Mouse (Mus musculus) spleen, adult 2 months (tissue): ENCODE measurements around the gene Foxe3. TPM values are rescaled to one million over a fixed set of nuclear protein-coding genes. Genes with fewer than 3 reads are reported as not detected.
"Not testable (repeated sequence)": the region's sequence is repeated elsewhere in the genome, so short reads cannot be mapped to it uniquely, and the experiment has no call there.

Experiments used
- DNase-seq, 2 experiments: peaks; one replicate each; pipeline versions ENCODE4 v3.0.0 to v3.0.0-alpha.2; 2012 to 2021; ENCODE audit warnings: low spot score in 2 of 2, low read depth in 1 of 2
- H3K27ac ChIP-seq: fragments of 200-500 bp; 2 replicates; pipeline ENCODE4 v1.5.1; 2012; ENCODE audit warnings: low read length, inconsistent platforms; ENCODE audit not compliant: insufficient read depth
- H3K27me3 ChIP-seq: fragments of 200-500 bp; 2 replicates; pipeline ENCODE4 v1.6.1; 2012; ENCODE audit warnings: mild to moderate bottlenecking, moderate library complexity, low read length, inconsistent platforms; ENCODE audit not compliant: control insufficient read depth, insufficient read depth
- H3K36me3 ChIP-seq: fragments of 200-500 bp; 2 replicates; pipeline ENCODE4 v1.6.1; 2012; ENCODE audit warnings: mild to moderate bottlenecking, low read length, inconsistent platforms; ENCODE audit not compliant: control insufficient read depth, insufficient read depth
- H3K4me1 ChIP-seq: fragments of 200-500 bp; 2 replicates; pipeline ENCODE4 v1.6.1; 2011; ENCODE audit warnings: inconsistent platforms; ENCODE audit not compliant: control insufficient read depth, insufficient read depth, insufficient read length
- H3K4me3 ChIP-seq: fragments of 200-500 bp; 2 replicates; pipeline ENCODE4 v1.5.1; 2011; ENCODE audit warnings: mild to moderate bottlenecking, inconsistent platforms; ENCODE audit not compliant: insufficient read depth, insufficient read length; ENCODE audit errors: extremely low read depth
- CTCF ChIP-seq: fragments of 200-500 bp; IDR thresholded peaks from 2 replicates; pipeline ENCODE4 v1.5.1; 2011; ENCODE audit warnings: mild to moderate bottlenecking, inconsistent platforms; ENCODE audit not compliant: insufficient read depth, insufficient read length, insufficient replicate concordance; ENCODE audit errors: extremely low read depth
- POLR2A ChIP-seq: fragments of 200-500 bp; IDR thresholded peaks from 2 replicates; pipeline ENCODE4 v1.6.1; 2011; ENCODE audit warnings: low read depth, low read length, inconsistent platforms
- WGBS: fragments of 180-500 bp; shearing (Covaris S2); methylation state at CpG from one replicate; pipeline ENCODE4 v1.1.7; 2018; 5-methylcytosine and 5-hydroxymethylcytosine counted together
- polyA plus RNA-seq: library from polyadenylated mRNA; depleted of rRNA; stranded (reverse); fragments of >200 nt; gene quantifications from 2 replicates; pipeline ENCODE4 v1.2.3, GENCODE M21; 2012; rRNA removed

Foxe3 gene
- not detected in 2 replicates for polyA plus RNA-seq

DNA sequence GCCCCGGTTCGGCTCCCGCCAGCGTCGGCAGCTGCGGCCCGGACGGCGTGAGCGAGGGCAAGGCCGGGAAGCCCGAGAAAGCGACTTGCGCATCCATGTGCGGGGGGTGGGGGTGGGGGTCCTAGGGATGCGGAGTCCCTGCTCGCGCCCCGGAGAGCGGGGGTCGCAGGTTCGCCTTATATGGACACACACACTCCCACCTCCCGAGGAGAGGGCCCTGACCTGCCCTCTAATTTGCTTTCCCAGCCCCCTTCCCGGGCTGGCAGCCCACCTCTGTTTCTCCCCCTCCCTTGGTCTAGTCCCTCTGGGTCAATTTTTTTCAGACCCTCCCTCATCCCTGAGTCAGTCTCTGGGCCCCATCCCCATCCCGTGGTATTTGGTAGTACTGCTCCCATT lies at the start of gene Foxe3:
Gene Foxe3 (minus strand): TSS at position 97 of the 396 bp plus-strand sequence.
- H3K36me3 ChIP-seq, result no peaks in the 10 kb centered on the region
- 7% methylated on average over 25 of the region's 25 CpGs for WGBS
- peaks cover 17% of the 10 kb centered on the region for H3K27me3 ChIP-seq
- peaks cover 8% of the 10 kb centered on the region; the same call in 1 of the 2 replicates for H3K4me1 ChIP-seq
- H3K27ac ChIP-seq, result no peak within 1 kb of the TSS
- DNase-seq, result no peak
- peak within 1 kb of the TSS; percentile 31; the same call in 1 of the 2 replicates for H3K4me3 ChIP-seq
- TF ChIP-seq POLR2A (no peak), CTCF (no peak)

DNA sequence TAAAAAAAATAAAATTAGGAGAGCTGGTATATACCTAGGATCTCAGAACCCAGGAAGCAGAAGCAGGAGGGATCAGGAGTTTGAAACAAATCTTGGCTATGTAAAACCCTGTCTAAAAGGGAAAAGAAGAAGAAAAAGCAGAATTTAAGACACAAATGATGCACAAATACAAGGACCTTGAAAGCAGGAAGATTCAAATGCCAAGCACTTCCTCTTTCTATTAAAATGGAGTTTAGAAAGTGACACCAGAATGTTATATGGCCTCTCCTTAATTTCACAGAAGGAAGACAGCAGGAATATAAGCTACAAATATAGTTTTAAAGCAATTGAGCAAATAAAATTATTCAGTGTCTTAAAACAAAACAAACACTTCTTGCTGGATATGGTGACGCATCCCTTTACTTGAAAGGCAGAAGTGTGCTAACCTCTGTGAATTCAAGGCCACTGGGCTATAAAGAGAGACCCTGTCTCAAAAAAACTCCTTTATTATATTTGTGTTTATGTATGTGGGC lies 47.5 kb upstream of the Foxe3 start:
- Histone ChIP-seq H3K4me1 (peaks cover 2% of the 10 kb centered on the region; the same call in 1 of the 2 replicates), H3K27ac (no peak overlapping the region), H3K4me3 (no peak overlapping the region), H3K27me3 (no peaks in the 10 kb centered on the region), H3K36me3 (no peaks in the 10 kb centered on the region)
- no peak for DNase-seq
- WGBS, result 77% methylated on average over 1 of the region's 1 CpGs
- no peak for TF ChIP-seq CTCF

DNA sequence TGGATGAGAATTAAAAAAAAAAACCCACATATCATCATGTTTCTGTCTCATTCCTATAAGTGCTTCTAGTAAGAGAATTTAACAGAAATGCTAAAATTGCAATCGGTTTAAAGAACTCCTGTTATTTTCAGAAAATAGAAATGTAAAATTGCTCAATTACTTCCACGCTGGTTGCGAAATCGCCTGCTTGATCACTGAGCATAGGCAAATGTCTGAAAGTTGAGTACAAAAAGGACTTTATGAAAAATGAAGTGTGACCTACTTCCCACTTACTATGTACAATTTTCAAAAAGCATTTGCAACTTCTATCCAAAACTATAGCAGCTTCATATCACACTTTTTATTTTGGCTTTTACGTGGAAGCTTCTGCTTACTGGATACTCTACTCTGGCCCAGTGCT lies 44.9 kb upstream of the Foxe3 start:
- WGBS, result 69% methylated on average over 5 of the region's 5 CpGs
- no peak for DNase-seq

DNA sequence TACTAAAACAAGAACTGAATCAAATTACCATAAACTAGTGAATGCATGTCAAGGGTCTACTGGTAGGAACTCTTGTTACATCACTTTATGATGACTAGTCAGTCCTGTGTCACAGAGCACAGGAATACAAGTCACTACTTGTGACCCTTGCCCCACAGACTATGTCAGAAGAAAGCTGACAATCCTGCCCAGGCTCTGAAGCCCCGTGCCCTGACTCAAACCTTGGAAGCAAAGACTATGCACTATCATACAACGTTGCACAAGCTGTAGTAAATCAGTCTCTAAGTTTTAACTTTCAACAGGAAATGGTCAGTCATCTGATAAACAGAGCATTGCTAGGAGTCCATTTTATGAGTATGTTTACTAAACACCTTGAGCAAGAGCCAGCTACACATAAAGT lies 35.1 kb upstream of the Foxe3 start:
- H3K36me3 ChIP-seq, result peaks cover 17% of the 10 kb centered on the region
- DNase-seq, H3K4me3 ChIP-seq, H3K27ac ChIP-seq, H3K27me3 ChIP-seq, H3K4me1 ChIP-seq: not testable (repeated sequence)
- WGBS, result 83% methylated on average over 2 of the region's 2 CpGs

More for the DNA sequence above, 44.9 kb upstream of the Foxe3 start:
- Histone ChIP-seq H3K4me1 (peaks cover 2% of the 10 kb centered on the region; the same call in 1 of the 2 replicates), H3K36me3 (peaks cover 12% of the 10 kb centered on the region), H3K27me3 (no peaks in the 10 kb centered on the region), H3K4me3 (no peak overlapping the region), H3K27ac (no peak overlapping the region)
- TF ChIP-seq POLR2A (no peak), CTCF (no peak)

DNA sequence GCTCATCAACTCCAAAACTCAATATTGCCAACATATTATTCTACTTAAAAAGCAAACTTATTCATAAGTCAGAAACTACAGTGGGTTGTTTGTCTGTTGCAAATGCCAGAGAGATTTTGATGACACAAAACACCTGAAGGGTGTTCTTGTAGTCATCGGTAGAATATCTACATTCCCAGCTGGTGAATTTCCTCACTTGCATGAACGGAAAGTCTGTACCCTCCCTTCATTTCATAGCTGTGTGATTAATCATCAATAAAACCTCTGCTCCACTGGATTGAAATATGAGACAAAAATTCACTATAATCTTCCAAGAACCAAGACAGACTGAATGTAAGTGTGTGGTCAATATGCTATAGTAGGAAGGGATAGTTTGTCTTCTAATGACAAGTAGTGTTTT lies 33.7 kb upstream of the Foxe3 start:
- WGBS, result 93% methylated on average over 2 of the region's 2 CpGs
- H3K4me1 ChIP-seq, result no peaks in the 10 kb centered on the region
- no peaks in the 10 kb centered on the region for H3K27me3 ChIP-seq
- H3K36me3 ChIP-seq, result peaks cover 11% of the 10 kb centered on the region
- no peak for TF ChIP-seq CTCF
- no peak for TF ChIP-seq POLR2A
- no peak overlapping the region for H3K4me3 ChIP-seq
- DNase-seq, result no peak
- H3K27ac ChIP-seq, result no peak overlapping the region

DNA sequence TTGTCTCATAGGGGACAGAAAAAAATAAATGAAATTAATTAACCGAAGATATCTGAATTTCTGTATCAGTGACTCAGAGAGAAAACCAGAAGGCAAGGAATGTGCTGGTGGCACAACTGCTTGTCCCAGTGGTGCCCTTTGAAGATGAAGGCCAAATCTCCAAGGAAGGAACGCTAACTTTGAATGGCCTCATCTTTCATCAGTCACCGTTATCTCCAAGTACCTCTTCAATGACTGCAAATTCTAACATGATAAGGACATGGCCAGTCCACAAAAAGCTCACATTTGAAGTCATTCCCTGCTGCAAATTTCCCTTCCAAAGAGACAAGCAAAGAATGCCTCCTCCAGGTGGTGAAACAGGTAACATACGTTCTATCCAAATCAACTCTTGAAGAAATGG lies 33.0 kb upstream of the Foxe3 start:
- no peak for TF ChIP-seq POLR2A
- TF ChIP-seq CTCF, result no peak
- Histone ChIP-seq H3K27ac (no peak overlapping the region), H3K36me3 (peaks cover 9% of the 10 kb centered on the region), H3K4me1 (no peaks in the 10 kb centered on the region), H3K4me3 (no peak overlapping the region), H3K27me3 (no peaks in the 10 kb centered on the region)
- no peak for DNase-seq
- WGBS, result 92% methylated on average over 4 of the region's 4 CpGs

DNA sequence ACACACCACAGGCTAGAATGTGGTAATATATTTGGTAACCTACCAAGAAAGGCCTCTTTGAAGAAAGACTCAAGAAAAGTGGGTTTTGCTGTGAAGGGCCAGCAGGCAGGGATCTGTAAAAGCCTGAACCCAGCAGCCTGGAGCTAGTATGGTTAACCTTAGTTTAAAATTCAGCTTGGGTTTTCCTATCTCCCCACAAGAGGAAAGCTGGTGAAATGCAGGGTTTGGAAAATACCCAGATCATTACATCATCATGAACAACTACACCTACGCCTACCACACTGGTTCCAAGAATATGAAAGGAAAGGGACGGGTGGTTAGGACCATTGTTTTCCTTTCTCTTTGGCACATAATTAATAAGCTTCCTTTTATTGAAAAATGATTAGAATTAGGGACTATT lies 32.4 kb upstream of the Foxe3 start:
- 82% methylated on average over 2 of the region's 2 CpGs for WGBS
- Histone ChIP-seq H3K27ac (no peak overlapping the region), H3K4me3 (no peak overlapping the region), H3K4me1 (no peaks in the 10 kb centered on the region), H3K36me3 (peaks cover 9% of the 10 kb centered on the region), H3K27me3 (no peaks in the 10 kb centered on the region)
- DNase-seq, result no peak
- no peak for TF ChIP-seq POLR2A
- no peak for TF ChIP-seq CTCF
